Comparison of ENCODE assay signal across 33 mouse cellular contexts in the genomic region with DNA sequence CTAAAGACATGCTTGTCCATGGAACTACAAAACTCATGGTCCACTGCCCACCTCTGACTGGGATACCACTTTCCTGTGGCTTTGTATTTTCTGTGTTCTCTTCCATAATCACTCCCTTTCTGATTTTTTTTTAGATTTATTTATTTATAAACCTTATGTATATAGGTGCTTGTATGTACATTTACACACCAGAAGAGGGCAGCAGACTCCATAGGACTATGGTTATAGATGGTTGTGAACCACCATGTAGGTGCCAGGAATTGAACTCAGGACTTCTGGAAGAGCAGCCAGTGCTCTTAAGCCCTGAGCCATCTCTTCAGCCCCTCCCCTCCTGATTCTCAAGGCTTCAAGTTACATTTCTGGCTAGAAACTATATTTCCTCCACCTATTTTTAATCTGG. TPM values are rescaled to one million over a fixed set of nuclear protein-coding genes. Genes with fewer than 3 reads are reported as not detected.
DNase-seq lines count a peak whose midpoint lies in the region; ATAC-seq and TF ChIP-seq lines count a peak whose summit lies in the region.
"Had no signal": no experiment of that assay in that cellular context is flagged by ENCODE, and none has a peak within 500 bp of the region (broad histone marks: within the 10 kb centered on the region; RNA-seq: fewer than 3 reads in every experiment).

No protein-coding gene starts in this region.

- no peaks in the 10 kb centered on the region for H3K9me3 ChIP-seq in forebrain, postnatal 0 days (ENCODE audit: low read length)
- no peaks in the 10 kb centered on the region for H3K9me3 ChIP-seq in forebrain, embryonic 10.5 days
- H3K9me3 ChIP-seq in E14TG2a.4 (ENCODE audit: low read length) = no peaks in the 10 kb centered on the region
- H3K9me3 ChIP-seq: embryonic facial prominence, embryonic 15.5 days; forebrain, embryonic 15.5 days; heart, embryonic 15.5 days; limb, embryonic 12.5 days had no signal

- no peak overlapping the region for H3K4me3 ChIP-seq in forebrain, postnatal 0 days (ENCODE audit: low read depth, low read length)
- H3K4me3 ChIP-seq in forebrain, embryonic 10.5 days = no peak overlapping the region
- no peak overlapping the region for H3K4me3 ChIP-seq in left cerebral cortex, adult 2 months
- no peak overlapping the region for H3K4me3 ChIP-seq in E14TG2a.4 (replicated peaks; ENCODE audit: low read length)
- H3K4me3 ChIP-seq in small intestine, adult 2 months (ENCODE audit: low read depth, low read length) = no peak overlapping the region
- H3K4me3 ChIP-seq: embryonic facial prominence, embryonic 15.5 days; forebrain, embryonic 15.5 days; heart, embryonic 15.5 days; limb, embryonic 12.5 days; myocyte had no signal

- TF ChIP-seq POLR2A in small intestine, adult 2 months (IDR thresholded peaks at IDR 0.05; ENCODE audit: low read depth, low read length) = no peak

- DNase-seq in forebrain, postnatal 0 days = no peak
- no peak for DNase-seq in forebrain, embryonic 10.5 days (ENCODE audit: extremely low spot score, low spot score)
- DNase-seq in left cerebral cortex, adult 2 months (ENCODE audit: extremely low spot score in 1 of 2, low spot score in 2 of 2) = no peak
- DNase-seq in left cerebral cortex, postnatal 4 days = no peak
- DNase-seq in urinary bladder, postnatal 36 days (ENCODE audit: low spot score in 2 of 2) = no peak
- DNase-seq in heart, postnatal 36 days = no peak
- DNase-seq: cerebellum, adult 11 months; cerebellum, adult 9-11 months; gastrocnemius, postnatal 25 days; heart, adult 18-20 months; heart, postnatal 4 days; kidney, postnatal 36 days; layer of hippocampus, adult 9-11 months; lung, embryonic 14.5 days; lung, postnatal 36 days; midbrain, embryonic 14.5 days; right cerebral cortex, adult 18-20 months; thymus, postnatal 14 days had no signal

- TF ChIP-seq CTCF in forebrain, postnatal 0 days (IDR thresholded peaks at IDR 0.05; ENCODE audit: low read depth) = peak; percentile 28; the same call in 1 of the 2 replicates
- TF ChIP-seq CTCF in left cerebral cortex, adult 2 months (IDR thresholded peaks at IDR 0.05) = peak; percentile 30
- 0 out of 2 replicates have a peak, but pooled peaks have one; percentile 15 for TF ChIP-seq CTCF in E14TG2a.4 (conservative IDR thresholded peaks at IDR 0.05; ENCODE audit: low read length)
- peak; percentile 18; the same call in 1 of the 2 replicates for TF ChIP-seq CTCF in small intestine, adult 2 months (IDR thresholded peaks at IDR 0.05; ENCODE audit: extremely low read depth, insufficient read length, insufficient replicate concordance, low read depth, low read length)

- H3K4me1 ChIP-seq in forebrain, postnatal 0 days (ENCODE audit: insufficient read depth) = peaks cover 4% of the 10 kb centered on the region; the same call in 1 of the 2 replicates
- peaks cover 7% of the 10 kb centered on the region; the same call in 1 of the 2 replicates for H3K4me1 ChIP-seq in forebrain, embryonic 10.5 days
- no peaks in the 10 kb centered on the region for H3K4me1 ChIP-seq in E14TG2a.4 (replicated peaks; ENCODE audit: low read depth, low read length)
- no peaks in the 10 kb centered on the region for H3K4me1 ChIP-seq in small intestine, adult 2 months (ENCODE audit: control insufficient read depth, insufficient read depth, insufficient read length, low read length)
- H3K4me1 ChIP-seq: embryonic facial prominence, embryonic 15.5 days; forebrain, embryonic 15.5 days; heart, embryonic 15.5 days; limb, embryonic 12.5 days had no signal

- no peak overlapping the region for H3K9ac ChIP-seq in forebrain, postnatal 0 days
- H3K9ac ChIP-seq: embryonic facial prominence, embryonic 15.5 days; forebrain, embryonic 15.5 days; heart, embryonic 15.5 days; hindbrain, embryonic 14.5 days; limb, embryonic 12.5 days; lung, embryonic 14.5 days had no signal

- H3K27me3 ChIP-seq in forebrain, postnatal 0 days (ENCODE audit: insufficient read depth, low read length) = no peaks in the 10 kb centered on the region
- H3K27me3 ChIP-seq in forebrain, embryonic 10.5 days (ENCODE audit: poor library complexity, severe bottlenecking) = no peaks in the 10 kb centered on the region
- no peaks in the 10 kb centered on the region for H3K27me3 ChIP-seq in E14TG2a.4 (ENCODE audit: insufficient read depth, low read length)
- H3K27me3 ChIP-seq in small intestine, adult 2 months (ENCODE audit: control insufficient read depth, insufficient read depth, low read length) = no peaks in the 10 kb centered on the region
- H3K27me3 ChIP-seq: embryonic facial prominence, embryonic 15.5 days; forebrain, embryonic 15.5 days; heart, embryonic 15.5 days; limb, embryonic 12.5 days had no signal

- H3K36me3 ChIP-seq in forebrain, postnatal 0 days (ENCODE audit: insufficient read depth) = peaks cover 24% of the 10 kb centered on the region
- H3K36me3 ChIP-seq in forebrain, embryonic 10.5 days (replicated peaks) = peaks cover 23% of the 10 kb centered on the region
- no peaks in the 10 kb centered on the region for H3K36me3 ChIP-seq in E14TG2a.4 (ENCODE audit: insufficient read depth, low read length)
- H3K36me3 ChIP-seq in small intestine, adult 2 months (ENCODE audit: control insufficient read depth, insufficient read depth, low read length) = peaks cover 52% of the 10 kb centered on the region

- no peak overlapping the region for H3K4me2 ChIP-seq in forebrain, postnatal 0 days (ENCODE audit: low read depth)
- H3K4me2 ChIP-seq: embryonic facial prominence, embryonic 15.5 days; forebrain, embryonic 15.5 days; heart, embryonic 15.5 days; hindbrain, embryonic 14.5 days; limb, embryonic 12.5 days; liver, embryonic 11.5 days; lung, embryonic 14.5 days had no signal

- intact Hi-C loops in left cerebral cortex, adult 2 months (cut with DNase I) = loop anchor here (5.0 kb wide), 1 partner anchor 43 kb away; no protein-coding TSS in a partner anchor
- intact Hi-C loops in left cerebral cortex, postnatal 4 days (cut with DNase I) = no loop called here
- intact Hi-C loops in heart, postnatal 36 days (cut with DNase I) = no loop called here

- no peak for ATAC-seq in forebrain, postnatal 0 days
- ATAC-seq: forebrain, embryonic 15.5 days had no signal

- H3K27ac ChIP-seq in forebrain, postnatal 0 days (ENCODE audit: low read depth, low read length) = no peak overlapping the region
- no peak overlapping the region for H3K27ac ChIP-seq in forebrain, embryonic 10.5 days
- H3K27ac ChIP-seq in left cerebral cortex, adult 2 months = no peak overlapping the region
- H3K27ac ChIP-seq in small intestine, adult 2 months (ENCODE audit: insufficient read depth, low read depth, low read length) = no peak overlapping the region
- H3K27ac ChIP-seq: embryonic facial prominence, embryonic 15.5 days; forebrain, embryonic 15.5 days; heart, embryonic 15.5 days; hindbrain, embryonic 14.5 days; limb, embryonic 12.5 days had no signal

RNA-seq across cellular contexts. Expression of gene Insl6, which starts 16.3 kb away (rescaled TPM):
- total RNA-seq in forebrain, postnatal 0 days (2014; rRNA removed) = 0.48 and 0.54 TPM in 2 replicates
- polyA plus RNA-seq in forebrain, postnatal 0 days (2015; fragmentation: Nextera tagmentation; extraction: Ambion mirVana) = 2.0 and 2.2 TPM in 2 replicates
- 5.0 and 5.3 TPM in 2 replicates for polyA plus RNA-seq in forebrain, embryonic 10.5 days (2016; fragmentation: Nextera tagmentation; extraction: Ambion mirVana)
- total RNA-seq in left cerebral cortex, adult 2 months (2021) = under 1 TPM in 1 of 2 experiments, not detected in 1; 0.54 TPM
- not detected for total RNA-seq in left cerebral cortex, postnatal 4 days (2021)
- 6.8 and 7.1 TPM in 2 replicates for polyA plus RNA-seq in small intestine, adult 2 months (2012; rRNA removed)
- total RNA-seq in heart, postnatal 36 days (2021) = not detected
- total RNA-seq: gastrocnemius, postnatal 25 days had no signal

RNA-seq across cellular contexts. Expression of gene Rln1, which starts 25.6 kb away (rescaled TPM):
- total RNA-seq in forebrain, postnatal 0 days (2014; rRNA removed) = 7.2 and 14.3 TPM in 2 replicates
- 7.1 and 9.1 TPM in 2 replicates for polyA plus RNA-seq in forebrain, postnatal 0 days (2015; fragmentation: Nextera tagmentation; extraction: Ambion mirVana)
- polyA plus RNA-seq in forebrain, embryonic 10.5 days (2016; fragmentation: Nextera tagmentation; extraction: Ambion mirVana) = 0.37 and 0.81 TPM in 2 replicates
- total RNA-seq in left cerebral cortex, adult 2 months (2021) = 1 to 10 TPM; 1.4 to 1.7 TPM
- total RNA-seq in left cerebral cortex, postnatal 4 days (2021) = 1 to 10 TPM; 3.2 to 4.9 TPM
- not detected in 2 replicates for polyA plus RNA-seq in small intestine, adult 2 months (2012; rRNA removed)
- not detected for total RNA-seq in heart, postnatal 36 days (2021)
- total RNA-seq: adrenal gland, adult 18-20 months; adrenal gland, postnatal 4 days; common myeloid progenitor, adult 5-6 weeks; gastrocnemius, postnatal 25 days; heart, adult 18-20 months; megakaryocyte-erythroid progenitor cell, adult 5-6 weeks had no signal
- polyA plus RNA-seq: kidney, embryonic 14.5 days; liver, embryonic 11.5 days; lung, embryonic 14.5 days; myocyte; testis, adult 2 months had no signal

RNA-seq across cellular contexts. Expression of gene Jak2, which starts 57.2 kb away (rescaled TPM):
- total RNA-seq in forebrain, postnatal 0 days (2014; rRNA removed) = 52.5 and 54.2 TPM in 2 replicates
- 12.4 and 13.2 TPM in 2 replicates for polyA plus RNA-seq in forebrain, postnatal 0 days (2015; fragmentation: Nextera tagmentation; extraction: Ambion mirVana)
- 5.3 and 6.1 TPM in 2 replicates for polyA plus RNA-seq in forebrain, embryonic 10.5 days (2016; fragmentation: Nextera tagmentation; extraction: Ambion mirVana)
- 10 to 100 TPM; 34.7 to 39.5 TPM for total RNA-seq in left cerebral cortex, adult 2 months (2021)
- 10 to 100 TPM; 52.9 to 58.9 TPM for total RNA-seq in left cerebral cortex, postnatal 4 days (2021)
- polyA plus RNA-seq in small intestine, adult 2 months (2012; rRNA removed) = 4.0 and 14.5 TPM in 2 replicates
- total RNA-seq in heart, postnatal 36 days (2021) = 10 to 100 TPM; 18.7 to 22.2 TPM

RNA-seq across cellular contexts. Expression of gene Plgrkt, which starts 58.4 kb away (rescaled TPM):
- total RNA-seq in forebrain, postnatal 0 days (2014; rRNA removed) = 45.5 and 57.6 TPM in 2 replicates
- polyA plus RNA-seq in forebrain, postnatal 0 days (2015; fragmentation: Nextera tagmentation; extraction: Ambion mirVana) = 85.6 and 105 TPM in 2 replicates
- polyA plus RNA-seq in forebrain, embryonic 10.5 days (2016; fragmentation: Nextera tagmentation; extraction: Ambion mirVana) = 38.0 and 39.7 TPM in 2 replicates
- 10 to 100 TPM; 27.6 to 29.3 TPM for total RNA-seq in left cerebral cortex, adult 2 months (2021)
- total RNA-seq in left cerebral cortex, postnatal 4 days (2021) = 10 to 100 TPM; 47.4 to 49.6 TPM
- polyA plus RNA-seq in small intestine, adult 2 months (2012; rRNA removed) = 12.1 and 25.6 TPM in 2 replicates
- total RNA-seq in heart, postnatal 36 days (2021) = 10 to 100 TPM; 26.6 to 27.9 TPM

RNA-seq across cellular contexts. Expression of gene Cd274, which starts 58.4 kb away (rescaled TPM):
- total RNA-seq in forebrain, postnatal 0 days (2014; rRNA removed) = 1.2 and 2.0 TPM in 2 replicates
- polyA plus RNA-seq in forebrain, postnatal 0 days (2015; fragmentation: Nextera tagmentation; extraction: Ambion mirVana) = 0.42 and 0.79 TPM in 2 replicates
- 0.29 and 0.30 TPM in 2 replicates for polyA plus RNA-seq in forebrain, embryonic 10.5 days (2016; fragmentation: Nextera tagmentation; extraction: Ambion mirVana)
- total RNA-seq in left cerebral cortex, adult 2 months (2021) = 1 to 10 TPM in 1 of 2 experiments, under 1 TPM in 1; 0.89 to 1.3 TPM
- 1 to 10 TPM; 1.3 to 1.5 TPM for total RNA-seq in left cerebral cortex, postnatal 4 days (2021)
- polyA plus RNA-seq in small intestine, adult 2 months (2012; rRNA removed) = 0.86 and 3.7 TPM in 2 replicates
- total RNA-seq in heart, postnatal 36 days (2021) = 1 to 10 TPM; 2.3 to 3.3 TPM
